Mouse (Mus musculus): ENCODE results near the gene Cfb. TPM values are rescaled to one million over a fixed set of nuclear protein-coding genes. Genes with fewer than 3 reads are reported as not detected.
"Not testable (repeated sequence)": the region's sequence is repeated elsewhere in the genome, so short reads cannot be mapped to it uniquely, and the experiment has no call there.

The Cfb gene
- total and polyA plus RNA-seq, 2 experiments, result 709 to 1,577 TPM

- H3K4me1 ChIP-seq (ENCODE audit: control insufficient read depth, insufficient read depth, low read length), result peaks cover 11% of the 10 kb centered on the region
- H3K27ac ChIP-seq (replicated peaks; ENCODE audit: insufficient read depth, low read depth, low read length), result no peak overlapping the region
- H3K9ac ChIP-seq (ENCODE audit: low read depth, low read length), result no peak overlapping the region
- peaks cover 5% of the 10 kb centered on the region for H3K79me2 ChIP-seq (ENCODE audit: control insufficient read depth, insufficient read depth, low read length)
- no peak for TF ChIP-seq POLR2A (IDR thresholded peaks at IDR 0.05; ENCODE audit: extremely low read depth, insufficient read depth, low read length)
- no peak for TF ChIP-seq CTCF (IDR thresholded peaks at IDR 0.05; ENCODE audit: low read depth, low read length)
- no peak overlapping the region for H3K4me3 ChIP-seq (ENCODE audit: insufficient read depth, low read depth, low read length)
- no peaks in the 10 kb centered on the region for H3K27me3 ChIP-seq (ENCODE audit: control insufficient read depth, insufficient read depth, low read length)
- DNase-seq (ENCODE audit: extremely low read depth, low read depth, low spot score), result no peak
- 85% methylated on average over 6 of the region's 6 CpGs for WGBS
- peaks cover 10% of the 10 kb centered on the region for H3K36me3 ChIP-seq (ENCODE audit: control insufficient read depth, insufficient read depth, low read length)
Observed at GRCm38 (mm10) chr17:34840736-34841307, 21.5 kb downstream of the Cfb start.

- WGBS, result 90% methylated on average over 7 of the region's 7 CpGs
- Histone ChIP-seq H3K4me3 (ENCODE audit: insufficient read depth, low read depth, low read length) (no peak overlapping the region), H3K79me2 (ENCODE audit: control insufficient read depth, insufficient read depth, low read length) (peaks cover 5% of the 10 kb centered on the region), H3K27me3 (ENCODE audit: control insufficient read depth, insufficient read depth, low read length) (no peaks in the 10 kb centered on the region), H3K4me1 (ENCODE audit: control insufficient read depth, insufficient read depth, low read length) (peaks cover 12% of the 10 kb centered on the region), H3K27ac (replicated peaks; ENCODE audit: insufficient read depth, low read depth, low read length) (no peak overlapping the region), H3K9ac (ENCODE audit: low read depth, low read length) (no peak overlapping the region), H3K36me3 (ENCODE audit: control insufficient read depth, insufficient read depth, low read length) (peaks cover 10% of the 10 kb centered on the region)
- TF ChIP-seq POLR2A (IDR thresholded peaks at IDR 0.05; ENCODE audit: extremely low read depth, insufficient read depth, low read length) (no peak), CTCF (IDR thresholded peaks at IDR 0.05; ENCODE audit: low read depth, low read length) (no peak)
- DNase-seq (ENCODE audit: extremely low read depth, low read depth, low spot score), result no peak
Observed at GRCm38 (mm10) chr17:34838785-34839184, 23.5 kb downstream of the Cfb start.

DNA sequence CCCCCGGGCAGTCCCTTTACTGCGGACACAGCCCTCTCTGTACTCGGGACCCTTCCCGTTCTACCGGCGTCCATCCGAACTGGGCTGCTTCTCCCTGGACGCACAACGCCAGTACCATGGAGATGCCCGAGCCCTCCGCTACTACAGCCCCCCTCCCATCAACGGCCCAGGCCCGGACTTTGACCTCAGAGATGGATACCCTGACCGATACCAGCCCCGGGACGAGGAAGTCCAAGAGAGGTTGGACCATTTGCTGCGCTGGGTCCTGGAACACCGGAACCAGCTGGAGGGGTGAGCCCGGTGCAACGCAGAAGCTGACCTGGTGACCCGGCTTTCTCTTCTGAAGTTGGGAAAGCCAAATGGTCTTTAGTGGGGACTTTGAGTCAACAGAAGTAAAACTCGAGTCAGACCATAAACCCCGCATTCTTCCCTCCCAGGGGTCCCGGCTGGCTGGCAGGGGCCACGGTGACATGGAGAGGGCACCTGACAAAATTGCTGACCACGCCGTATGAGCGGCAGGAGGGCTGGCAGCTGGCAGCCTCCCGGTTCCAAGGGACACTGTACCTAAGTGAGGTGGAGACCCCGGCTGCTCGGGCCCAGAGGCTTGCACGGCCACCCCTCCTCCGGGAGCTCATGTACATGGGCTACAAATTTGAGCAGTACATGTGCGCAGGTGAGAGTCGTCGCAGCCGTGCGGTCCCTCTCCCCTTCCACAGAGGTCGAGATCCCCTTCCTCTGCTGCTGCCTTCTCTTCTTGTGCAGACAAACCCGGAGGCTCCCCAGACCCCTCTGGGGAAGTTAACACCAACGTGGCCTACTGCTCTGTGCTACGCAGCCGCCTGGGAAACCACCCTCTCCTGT, 24.6 kb downstream of the Cfb start:
- no peak for TF ChIP-seq CTCF (IDR thresholded peaks at IDR 0.05; ENCODE audit: low read depth, low read length)
- TF ChIP-seq POLR2A (IDR thresholded peaks at IDR 0.05; ENCODE audit: extremely low read depth, insufficient read depth, low read length), result no peak
- WGBS, result 31% methylated on average over 43 of the region's 43 CpGs
- Histone ChIP-seq H3K4me1 (ENCODE audit: control insufficient read depth, insufficient read depth, low read length) (peaks cover 12% of the 10 kb centered on the region), H3K9ac (ENCODE audit: low read depth, low read length) (peak overlapping the region; percentile 68), H3K27ac (replicated peaks; ENCODE audit: insufficient read depth, low read depth, low read length) (peak overlapping the region; percentile 45), H3K27me3 (ENCODE audit: control insufficient read depth, insufficient read depth, low read length) (no peaks in the 10 kb centered on the region), H3K4me3 (ENCODE audit: insufficient read depth, low read depth, low read length) (peak overlapping the region; percentile 71), H3K79me2 (ENCODE audit: control insufficient read depth, insufficient read depth, low read length) (peaks cover 5% of the 10 kb centered on the region), H3K36me3 (ENCODE audit: control insufficient read depth, insufficient read depth, low read length) (peaks cover 2% of the 10 kb centered on the region; the same call in 1 of the 2 replicates)
- no peak for DNase-seq (ENCODE audit: extremely low read depth, low read depth, low spot score)

- Histone ChIP-seq H3K36me3 (ENCODE audit: control insufficient read depth, insufficient read depth, low read length) (peaks cover 5% of the 10 kb centered on the region; the same call in 1 of the 2 replicates), H3K79me2 (ENCODE audit: control insufficient read depth, insufficient read depth, low read length) (peaks cover 5% of the 10 kb centered on the region), H3K4me3 (ENCODE audit: insufficient read depth, low read depth, low read length) (peak within 1 kb of the TSS; percentile 71), H3K9ac (ENCODE audit: low read depth, low read length) (peak within 1 kb of the TSS; percentile 68), H3K4me1 (ENCODE audit: control insufficient read depth, insufficient read depth, low read length) (peaks cover 12% of the 10 kb centered on the region), H3K27ac (replicated peaks; ENCODE audit: insufficient read depth, low read depth, low read length) (peak within 1 kb of the TSS; percentile 58), H3K27me3 (ENCODE audit: control insufficient read depth, insufficient read depth, low read length) (no peaks in the 10 kb centered on the region)
- peak; percentile 82 for DNase-seq (ENCODE audit: extremely low read depth, low read depth, low spot score)
- TF ChIP-seq POLR2A (IDR thresholded peaks at IDR 0.05; ENCODE audit: extremely low read depth, insufficient read depth, low read length) (peak; percentile 60; the same call in 1 of the 2 replicates), CTCF (IDR thresholded peaks at IDR 0.05; ENCODE audit: low read depth, low read length) (no peak)
- under 1% methylated on average over 40 of the region's 40 CpGs for WGBS
Observed at GRCm38 (mm10) chr17:34836856-34837221, 25.5 kb downstream of the Cfb start, which contains the start of the genes Stk19 and Dxo. Gene Stk19, minus strand, starts transcription at chr17:34836945. Gene Dxo, plus strand, starts transcription at chr17:34837019.

GRCm38 (mm10) chr17:34836155-34836855, 26.0 kb downstream of the Cfb start:
- peaks cover 7% of the 10 kb centered on the region; the same call in 1 of the 2 replicates for H3K36me3 ChIP-seq (ENCODE audit: control insufficient read depth, insufficient read depth, low read length)
- H3K27me3 ChIP-seq (ENCODE audit: control insufficient read depth, insufficient read depth, low read length), result no peaks in the 10 kb centered on the region
- peak overlapping the region; percentile 71 for H3K4me3 ChIP-seq (ENCODE audit: insufficient read depth, low read depth, low read length)
- 3% methylated on average over 48 of the region's 48 CpGs for WGBS
- peak overlapping the region; percentile 58 for H3K27ac ChIP-seq (replicated peaks; ENCODE audit: insufficient read depth, low read depth, low read length)
- peak overlapping the region; percentile 67 for H3K9ac ChIP-seq (ENCODE audit: low read depth, low read length)
- H3K4me1 ChIP-seq (ENCODE audit: control insufficient read depth, insufficient read depth, low read length), result peaks cover 12% of the 10 kb centered on the region
- H3K79me2 ChIP-seq (ENCODE audit: control insufficient read depth, insufficient read depth, low read length), result peaks cover 5% of the 10 kb centered on the region
- TF ChIP-seq POLR2A (IDR thresholded peaks at IDR 0.05; ENCODE audit: extremely low read depth, insufficient read depth, low read length) (no peak), CTCF (IDR thresholded peaks at IDR 0.05; ENCODE audit: low read depth, low read length) (no peak)
- DNase-seq (ENCODE audit: extremely low read depth, low read depth, low spot score), result no peak

GRCm38 (mm10) chr17:34830776-34831175, 31.5 kb downstream of the Cfb start:
- H3K9ac ChIP-seq (ENCODE audit: low read depth, low read length); H3K4me1 ChIP-seq (ENCODE audit: control insufficient read depth, insufficient read depth, low read length); H3K4me3 ChIP-seq (ENCODE audit: insufficient read depth, low read depth, low read length); H3K79me2 ChIP-seq (ENCODE audit: control insufficient read depth, insufficient read depth, low read length); H3K27me3 ChIP-seq (ENCODE audit: control insufficient read depth, insufficient read depth, low read length): not testable (repeated sequence)
- WGBS, result 50% methylated on average over 1 of the region's 1 CpGs
- 0 out of 2 replicates have a peak overlapping the region, but pooled peaks have one; percentile 51 for H3K27ac ChIP-seq (replicated peaks; ENCODE audit: insufficient read depth, low read depth, low read length)
- peaks cover 42% of the 10 kb centered on the region for H3K36me3 ChIP-seq (ENCODE audit: control insufficient read depth, insufficient read depth, low read length)
- peak; percentile 55 for DNase-seq (ENCODE audit: extremely low read depth, low read depth, low spot score)
